Mouse (Mus musculus) embryonic facial prominence, embryonic 10.5 days (tissue): Measurements from ENCODE around the gene Mettl13. TPM values are rescaled to one million over a fixed set of nuclear protein-coding genes. Genes with fewer than 3 reads are reported as not detected.

Source experiments
- DNase-seq: peaks from one replicate; pipeline ENCODE4 v3.0.0-alpha.2; 2017; ENCODE audit warnings: low spot score
- H3K27ac ChIP-seq: fragments of 300-500 bp; sonication (generic); replicated peaks from 2 replicates; pipeline ENCODE4 v1.5.1; 2016; ENCODE audit warnings: mild to moderate bottlenecking
- H3K27me3 ChIP-seq: fragments of 300-500 bp; sonication (generic); replicated peaks from 2 replicates; pipeline ENCODE4 v1.6.1; 2016; ENCODE audit warnings: low read depth, mild to moderate bottlenecking; ENCODE audit not compliant: poor library complexity, severe bottlenecking
- H3K36me3 ChIP-seq: fragments of 300-500 bp; sonication (generic); replicated peaks from 2 replicates; pipeline ENCODE4 v1.6.1; 2016; ENCODE audit warnings: mild to moderate bottlenecking, moderate library complexity
- H3K4me1 ChIP-seq: fragments of 300-500 bp; sonication (generic); 2 replicates; pipeline ENCODE4 v1.6.1; 2016
- H3K4me3 ChIP-seq: fragments of 300-500 bp; sonication (generic); 2 replicates; pipeline ENCODE4 v1.5.1; 2016; ENCODE audit warnings: mild to moderate bottlenecking, moderate library complexity
- H3K9me3 ChIP-seq: fragments of 300-500 bp; sonication (generic); 2 replicates; pipeline ENCODE4 v1.6.1; 2016; ENCODE audit warnings: mild to moderate bottlenecking
- WGBS: fragments of 180-500 bp; shearing (Covaris S2); methylation state at CpG from one replicate; pipeline ENCODE4 v1.1.7; 2016; 5-methylcytosine and 5-hydroxymethylcytosine counted together
- polyA plus RNA-seq: library from polyadenylated mRNA; unstranded; fragments of >200 nt; fragmentation: Nextera tagmentation; extraction: Ambion mirVana; gene quantifications from 2 replicates; pipeline ENCODE4 v1.2.1, GENCODE M21; 2016

The Mettl13 gene
- polyA plus RNA-seq, 1 experiment from 2014 or later, result 33.7 TPM

DNA sequence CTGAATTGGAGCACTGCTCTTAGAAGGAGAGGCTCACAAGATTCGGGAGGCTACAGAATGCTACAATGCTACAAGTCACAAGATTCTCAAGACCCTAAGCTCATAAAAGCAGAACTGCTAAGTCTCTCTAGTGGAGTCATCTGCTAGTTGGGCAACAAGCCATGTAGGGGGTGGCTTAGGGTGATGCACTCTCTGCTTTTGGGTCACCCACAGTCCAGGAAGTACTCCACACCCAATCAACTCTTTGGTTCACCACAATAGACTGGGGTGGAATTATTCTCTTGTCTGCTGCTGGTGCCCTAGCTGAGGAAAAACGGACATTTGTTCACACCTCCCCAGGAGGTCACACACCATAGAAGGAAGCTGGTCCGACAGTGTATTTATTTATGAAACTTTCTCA lies 16.6 kb upstream of the Mettl13 start:
- Histone ChIP-seq H3K4me3 (no peak overlapping the region), H3K27me3 (no peaks in the 10 kb centered on the region), H3K4me1 (peaks cover 16% of the 10 kb centered on the region), H3K27ac (no peak overlapping the region), H3K36me3 (no peaks in the 10 kb centered on the region), H3K9me3 (no peaks in the 10 kb centered on the region)
- no peak for DNase-seq
- WGBS, result 62% methylated on average over 3 of the region's 3 CpGs

DNA sequence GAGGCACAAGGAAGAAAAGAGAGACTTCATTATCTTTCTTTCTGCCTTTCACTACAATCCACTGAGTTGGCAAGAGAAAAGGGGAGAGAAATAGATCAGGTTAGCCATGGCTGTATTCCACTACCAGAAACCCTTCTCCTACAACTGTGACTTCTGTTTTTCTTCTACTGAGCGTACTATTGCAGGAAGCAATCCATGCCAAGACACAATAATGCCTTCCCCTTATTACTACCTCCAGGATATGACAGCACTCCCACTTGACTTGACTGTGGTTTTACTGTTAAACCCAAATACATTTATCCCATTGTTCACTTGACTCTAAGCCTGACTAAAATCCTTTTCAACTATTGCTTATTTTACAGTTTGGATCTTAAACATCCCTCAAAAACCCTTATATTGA lies 14.9 kb upstream of the Mettl13 start:
- no peak for DNase-seq
- H3K4me1 ChIP-seq, result peaks cover 9% of the 10 kb centered on the region
- H3K4me3 ChIP-seq, result no peak overlapping the region
- WGBS, result 78% methylated on average over 1 of the region's 1 CpGs
- H3K36me3 ChIP-seq, result no peaks in the 10 kb centered on the region
- H3K27ac ChIP-seq, result no peak overlapping the region
- no peaks in the 10 kb centered on the region for H3K27me3 ChIP-seq
- H3K9me3 ChIP-seq, result no peaks in the 10 kb centered on the region

DNA sequence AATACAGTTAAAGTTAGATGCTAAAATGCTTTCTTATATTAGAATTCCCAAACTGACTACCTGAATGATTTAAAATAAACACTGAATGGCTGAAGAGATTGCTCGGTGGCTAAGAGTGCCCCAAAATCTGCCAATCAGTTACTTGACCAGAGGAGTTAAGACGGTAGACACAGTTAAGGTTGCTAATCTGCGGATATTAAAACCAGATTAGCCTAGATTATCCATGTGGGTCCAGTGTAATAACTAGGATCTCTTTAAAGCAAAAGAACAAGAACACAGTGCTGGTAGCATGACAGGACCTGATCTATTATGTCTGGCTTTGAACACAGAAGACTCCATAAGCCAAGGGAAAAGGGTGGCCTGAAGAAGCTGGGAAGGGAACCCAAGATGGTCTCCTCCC lies 5.8 kb upstream of the Mettl13 start:
- no peaks in the 10 kb centered on the region for H3K27me3 ChIP-seq
- WGBS, result 82% methylated on average over 3 of the region's 3 CpGs
- no peak overlapping the region for H3K4me3 ChIP-seq

DNA sequence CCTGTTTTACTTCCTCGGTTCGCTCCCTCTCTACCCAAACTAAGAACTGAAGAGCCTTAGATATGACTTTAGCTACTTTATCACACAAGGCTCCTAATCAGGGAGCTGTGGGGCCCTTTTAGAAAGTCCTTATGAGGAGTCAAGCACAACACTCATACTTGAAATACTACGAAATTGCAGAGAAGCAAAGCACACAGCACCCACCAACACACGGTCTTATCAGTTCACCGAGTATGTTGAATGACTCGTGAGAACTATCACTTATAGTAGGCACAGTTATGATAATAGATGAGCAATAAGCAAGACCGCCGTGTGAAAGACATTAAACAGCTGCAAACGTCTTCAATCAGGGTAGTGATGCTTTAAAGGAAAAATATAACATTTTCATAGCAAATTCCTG lies 4.6 kb upstream of the Mettl13 start:
- H3K4me3 ChIP-seq, result no peak overlapping the region
- WGBS, result 89% methylated on average over 9 of the region's 9 CpGs
- H3K36me3 ChIP-seq, result no peaks in the 10 kb centered on the region
- H3K27me3 ChIP-seq, result no peaks in the 10 kb centered on the region
- H3K9me3 ChIP-seq, result no peaks in the 10 kb centered on the region
- no peak for DNase-seq
- H3K27ac ChIP-seq, result no peak overlapping the region
- H3K4me1 ChIP-seq, result peaks cover 4% of the 10 kb centered on the region

More for the DNA sequence above, 5.8 kb upstream of the Mettl13 start:
- no peak for DNase-seq
- no peaks in the 10 kb centered on the region for H3K4me1 ChIP-seq
- no peaks in the 10 kb centered on the region for H3K9me3 ChIP-seq
- no peak overlapping the region for H3K27ac ChIP-seq
- no peaks in the 10 kb centered on the region for H3K36me3 ChIP-seq

DNA sequence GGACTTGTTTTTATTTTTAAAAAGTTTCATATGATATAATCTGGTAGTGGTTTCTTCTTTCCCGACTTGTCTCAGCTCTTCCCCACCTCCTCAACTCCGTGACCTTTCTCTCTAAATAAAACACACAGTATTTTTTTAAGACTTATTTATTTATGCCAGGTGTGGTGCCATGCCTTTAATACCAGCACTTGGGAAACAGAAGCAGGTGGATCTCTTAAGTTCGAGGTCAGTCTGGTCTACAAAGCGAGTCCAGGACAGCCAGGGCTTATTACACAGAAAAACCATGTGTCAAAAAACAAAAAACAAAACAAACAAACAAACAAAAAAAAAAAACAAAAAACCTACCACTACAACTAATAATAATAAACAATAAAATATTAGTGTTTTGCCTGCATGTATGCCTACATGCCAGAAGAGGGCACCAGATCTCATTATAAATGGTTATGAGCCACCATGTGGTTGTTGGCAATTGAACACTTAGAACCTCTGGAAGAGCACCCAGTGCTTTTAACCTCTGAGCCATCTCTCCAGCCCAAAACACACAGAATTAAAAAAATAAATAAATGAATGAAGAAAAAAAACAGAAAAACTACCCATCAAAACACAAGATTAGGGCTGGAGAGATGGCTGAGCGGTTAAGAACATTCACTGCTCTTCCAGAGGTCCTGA lies 1.4 kb upstream of the Mettl13 start:
- Histone ChIP-seq H3K4me3 (no peak overlapping the region), H3K27me3 (no peaks in the 10 kb centered on the region), H3K36me3 (peaks cover 18% of the 10 kb centered on the region), H3K9me3 (no peaks in the 10 kb centered on the region), H3K4me1 (peaks cover 17% of the 10 kb centered on the region), H3K27ac (no peak overlapping the region)
- WGBS, result 80% methylated on average over 5 of the region's 5 CpGs
- no peak for DNase-seq

DNA sequence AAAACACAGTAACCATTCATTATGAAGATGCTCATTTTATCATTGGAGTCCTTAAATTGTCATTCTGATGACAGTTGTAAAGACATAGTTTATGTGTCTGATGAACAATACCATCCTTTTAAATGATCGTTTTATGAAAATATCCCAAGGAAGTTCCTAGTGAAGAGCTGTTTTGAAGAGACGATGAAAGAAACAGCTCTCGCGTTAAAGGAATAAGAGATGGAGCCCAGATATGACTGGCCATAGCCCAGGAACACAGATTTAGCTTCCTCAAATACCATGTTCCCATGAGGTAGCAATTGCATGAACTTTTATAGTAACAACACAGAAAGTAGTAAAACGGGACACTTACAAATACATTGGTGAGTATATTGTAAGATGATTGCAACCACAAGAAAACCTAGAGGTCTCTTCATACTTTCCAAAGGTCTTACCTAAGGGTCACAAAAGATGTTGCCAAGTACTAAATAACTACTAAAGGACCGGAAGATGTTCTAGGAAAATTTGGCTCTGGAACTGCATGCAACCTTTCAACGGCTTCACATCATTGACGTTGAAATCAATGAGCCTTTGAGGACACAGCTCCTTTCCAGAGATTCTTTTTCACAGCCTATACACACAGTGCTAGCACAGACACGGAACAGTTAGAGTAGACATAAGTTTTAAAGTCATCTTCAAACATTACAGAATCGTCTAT lies 714 bp upstream of the Mettl13 start:
- H3K27ac ChIP-seq, result peak overlapping the region; percentile 81
- 74% methylated on average over 10 of the region's 10 CpGs for WGBS
- no peak for DNase-seq
- H3K4me3 ChIP-seq, result peak overlapping the region; percentile 78
- H3K9me3 ChIP-seq, result no peaks in the 10 kb centered on the region
- peaks cover 17% of the 10 kb centered on the region for H3K4me1 ChIP-seq
- peaks cover 25% of the 10 kb centered on the region for H3K36me3 ChIP-seq
- no peaks in the 10 kb centered on the region for H3K27me3 ChIP-seq

DNA sequence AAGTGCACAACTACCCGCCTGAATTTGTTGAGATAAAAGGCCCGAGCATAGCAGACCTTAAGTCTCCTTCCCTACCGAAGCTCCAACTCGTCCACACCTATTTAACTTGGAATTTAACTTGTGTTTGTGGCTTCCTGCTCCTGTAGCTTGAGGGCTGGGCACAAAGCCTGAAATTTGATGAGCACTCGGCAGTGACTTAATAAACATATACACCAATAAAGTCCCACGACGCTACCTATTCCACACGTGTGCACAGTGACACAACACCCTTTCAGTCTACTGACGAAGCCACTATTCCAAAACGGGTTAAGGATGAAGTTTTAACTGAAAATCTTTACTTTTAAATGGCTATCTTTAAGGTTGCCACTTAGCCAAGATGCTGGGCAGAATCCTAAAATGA lies 744 bp downstream of the Mettl13 start:
- WGBS, result 16% methylated on average over 10 of the region's 10 CpGs
- peaks cover 17% of the 10 kb centered on the region for H3K4me1 ChIP-seq
- DNase-seq, result no peak
- H3K27me3 ChIP-seq, result no peaks in the 10 kb centered on the region
- peak overlapping the region; percentile 81 for H3K27ac ChIP-seq
- peak overlapping the region; percentile 78 for H3K4me3 ChIP-seq
- no peaks in the 10 kb centered on the region for H3K9me3 ChIP-seq
- peaks cover 39% of the 10 kb centered on the region for H3K36me3 ChIP-seq

DNA sequence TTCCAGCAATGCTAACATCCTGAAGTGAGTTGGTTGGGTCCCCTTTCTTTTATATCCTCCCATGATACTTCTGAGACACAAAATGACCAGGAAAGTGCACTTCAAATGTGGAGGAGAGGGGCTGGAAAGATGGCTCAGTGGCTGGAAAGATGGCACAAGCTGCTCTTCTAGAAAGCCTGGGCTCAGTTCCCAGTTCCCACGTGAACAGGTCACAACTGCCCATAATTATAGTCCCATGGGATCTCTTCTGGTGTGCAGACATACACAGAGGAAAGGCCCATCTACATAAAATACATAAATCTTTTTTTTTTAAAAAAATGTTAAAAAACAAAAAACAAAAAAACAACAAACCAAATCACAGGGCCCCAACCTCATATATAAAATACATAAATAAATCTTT lies 5.1 kb downstream of the Mettl13 start:
- no peak for DNase-seq
- WGBS, result 72% methylated on average over 1 of the region's 1 CpGs
- H3K9me3 ChIP-seq, result no peaks in the 10 kb centered on the region
- H3K36me3 ChIP-seq, result peaks cover 83% of the 10 kb centered on the region
- peaks cover 12% of the 10 kb centered on the region for H3K4me1 ChIP-seq
- no peaks in the 10 kb centered on the region for H3K27me3 ChIP-seq
- no peak overlapping the region for H3K4me3 ChIP-seq
- H3K27ac ChIP-seq, result no peak overlapping the region

DNA sequence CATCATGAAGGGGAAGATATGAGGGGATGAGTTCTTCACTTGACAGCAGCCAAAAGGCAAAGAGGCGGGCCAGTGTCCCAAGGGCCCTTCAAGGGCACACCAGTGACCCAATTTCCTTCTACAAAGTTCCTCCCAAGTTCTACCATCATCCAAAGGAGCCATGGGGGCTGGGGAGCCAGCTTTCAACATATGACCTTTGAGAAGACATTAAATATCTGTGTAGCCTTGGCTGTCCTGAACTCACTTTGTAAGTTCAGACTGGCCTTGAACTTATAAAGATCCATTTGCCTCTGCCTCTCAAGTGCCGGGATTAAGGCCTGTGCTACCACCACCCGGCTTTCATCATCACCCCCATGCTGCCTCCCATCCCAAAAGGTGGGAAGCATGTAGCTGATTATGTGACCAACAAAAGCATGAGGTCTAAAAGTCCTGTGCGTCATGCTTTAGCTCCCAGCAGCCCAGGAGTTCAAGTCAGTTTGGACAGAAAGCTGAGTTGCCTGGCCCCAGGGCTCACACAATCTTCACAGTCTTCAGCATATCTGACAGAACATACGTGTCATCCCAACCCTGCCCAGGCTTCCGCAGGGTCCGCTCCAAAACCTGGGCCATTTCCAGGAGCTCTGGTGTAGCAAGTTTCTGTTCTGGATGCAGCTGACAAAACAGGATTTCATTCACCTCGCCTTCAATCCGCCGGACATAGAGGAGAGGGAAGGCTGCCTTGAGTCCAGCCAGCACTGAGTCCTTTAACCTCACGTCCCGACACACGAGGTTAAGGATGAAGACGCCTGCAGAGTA lies 14.4 kb downstream of the Mettl13 start:
- H3K36me3 ChIP-seq, result peaks cover 74% of the 10 kb centered on the region

DNA sequence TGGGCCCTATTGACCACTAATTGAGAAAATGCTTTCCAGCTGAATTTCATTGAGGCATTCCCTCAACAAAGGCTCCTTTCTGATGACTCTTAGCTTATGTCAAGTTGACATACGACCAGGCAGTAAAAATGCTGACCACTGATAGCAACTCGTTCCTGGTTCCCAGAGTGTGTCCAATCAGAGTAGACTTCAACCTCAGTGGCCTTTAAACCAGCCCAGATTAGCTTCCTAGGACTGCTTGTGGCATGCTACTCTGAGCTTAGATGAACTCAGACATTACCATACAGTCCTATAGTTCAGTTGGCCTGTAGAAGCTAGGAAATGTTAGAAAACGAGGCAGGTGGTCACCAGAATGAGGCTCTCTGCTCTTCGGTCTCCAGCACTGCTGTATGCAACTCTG lies 16.0 kb downstream of the Mettl13 start:
- H3K9me3 ChIP-seq, result peaks cover 8% of the 10 kb centered on the region; the same call in 1 of the 2 replicates
- peaks cover 67% of the 10 kb centered on the region for H3K36me3 ChIP-seq
- H3K27ac ChIP-seq, result no peak overlapping the region
- no peak for DNase-seq
- H3K27me3 ChIP-seq, result no peaks in the 10 kb centered on the region
- H3K4me3 ChIP-seq, result no peak overlapping the region
- peaks cover 7% of the 10 kb centered on the region; the same call in 1 of the 2 replicates for H3K4me1 ChIP-seq
- 64% methylated on average over 4 of the region's 4 CpGs for WGBS

More for the DNA sequence above, 14.4 kb downstream of the Mettl13 start:
- no peaks in the 10 kb centered on the region; the same call in 1 of the 2 replicates for H3K9me3 ChIP-seq
- 91% methylated on average over 14 of the region's 14 CpGs for WGBS
- H3K4me3 ChIP-seq, result no peak overlapping the region
- no peak for DNase-seq
- H3K27me3 ChIP-seq, result no peaks in the 10 kb centered on the region
- H3K27ac ChIP-seq, result no peak overlapping the region
- H3K4me1 ChIP-seq, result peaks cover 7% of the 10 kb centered on the region; the same call in 1 of the 2 replicates

DNA sequence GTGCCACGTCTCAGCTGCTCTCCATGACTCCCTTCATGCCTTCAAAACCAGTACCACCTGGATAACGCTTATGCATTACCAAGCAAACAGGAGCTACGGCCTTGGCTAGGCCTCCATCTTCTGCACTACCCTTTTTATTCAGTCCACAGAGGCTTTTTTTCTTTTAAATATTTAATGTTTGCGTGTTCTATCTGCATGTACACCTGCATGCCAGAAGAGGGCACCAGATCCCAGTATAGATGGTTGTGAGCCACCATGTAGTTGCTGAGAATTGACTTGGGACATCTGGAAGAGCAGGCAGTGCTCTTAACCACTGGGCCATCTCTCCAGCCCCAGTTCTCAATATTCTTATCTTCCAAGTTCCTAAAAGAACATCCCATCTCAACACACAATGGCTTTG lies 16.8 kb downstream of the Mettl13 start:
- Histone ChIP-seq H3K9me3 (peaks cover 8% of the 10 kb centered on the region; the same call in 1 of the 2 replicates), H3K36me3 (peaks cover 59% of the 10 kb centered on the region), H3K4me1 (peaks cover 7% of the 10 kb centered on the region; the same call in 1 of the 2 replicates), H3K27me3 (no peaks in the 10 kb centered on the region), H3K27ac (no peak overlapping the region), H3K4me3 (no peak overlapping the region)
- WGBS, result 70% methylated on average over 4 of the region's 4 CpGs
- no peak for DNase-seq

DNA sequence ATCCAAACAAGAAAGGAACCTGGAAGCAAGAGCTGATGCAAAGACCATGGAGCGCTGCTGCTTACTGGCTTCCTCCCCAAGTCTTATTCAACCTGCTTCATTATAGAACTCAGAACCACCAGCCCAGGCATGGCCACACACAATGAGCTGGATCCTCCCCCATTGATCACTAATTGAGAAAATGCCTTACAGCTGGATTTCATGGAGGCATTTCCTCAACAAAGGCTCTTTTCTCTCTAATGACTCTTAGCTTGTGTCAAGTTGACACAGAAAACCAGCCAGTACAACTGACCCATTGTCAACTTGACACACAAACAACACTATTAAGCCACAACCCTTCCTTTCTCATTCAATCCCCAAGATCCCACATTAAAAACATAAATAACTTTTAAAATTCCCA lies 17.7 kb downstream of the Mettl13 start:
- DNase-seq, result peak; percentile 21
- 47% methylated on average over 1 of the region's 1 CpGs for WGBS
- H3K27ac ChIP-seq, result no peak overlapping the region
- H3K4me3 ChIP-seq, result no peak overlapping the region
- peaks cover 50% of the 10 kb centered on the region for H3K36me3 ChIP-seq
- peaks cover 10% of the 10 kb centered on the region; the same call in 1 of the 2 replicates for H3K9me3 ChIP-seq
- H3K27me3 ChIP-seq, result no peaks in the 10 kb centered on the region
- peaks cover 7% of the 10 kb centered on the region; the same call in 1 of the 2 replicates for H3K4me1 ChIP-seq
